Mouse (Mus musculus): ENCODE measurements around the gene Sh3bp4. TPM values are rescaled to one million over a fixed set of nuclear protein-coding genes. Genes with fewer than 3 reads are reported as not detected.

Gene Sh3bp4
- polyA plus RNA-seq, 1 experiment from 2014 or later, result 7.6 TPM

GRCm38 (mm10) chr1:89071371-89072142 lies 1.3 kb downstream of the Sh3bp4 start:
- Histone ChIP-seq H3K4me1 (replicated peaks; ENCODE audit: control insufficient read depth, insufficient read depth) (0 out of 2 replicates have a peak, but pooled peaks cover 9% of the 10 kb centered on the region), H3K36me3 (ENCODE audit: control insufficient read depth, insufficient read depth, low read length) (no peaks in the 10 kb centered on the region), H3K27me3 (ENCODE audit: control insufficient read depth, insufficient read depth, low read length) (no peaks in the 10 kb centered on the region), H3K9ac (ENCODE audit: low read length) (peak overlapping the region; percentile 87), H3K4me2 (replicated peaks; ENCODE audit: low read depth) (peak overlapping the region; percentile 83), H3K27ac (replicated peaks) (peak overlapping the region; percentile 89), H3K4me3 (ENCODE audit: low read depth, low read length) (peak overlapping the region; percentile 90), H3K9me3 (ENCODE audit: control insufficient read depth, low read length) (no peaks in the 10 kb centered on the region)
- WGBS, result 8% methylated on average over 15 of the region's 15 CpGs
- DNase-seq (ENCODE audit: low spot score) (no peak), ATAC-seq (ENCODE audit: low FRiP score, low TSS enrichment) (no peak)
- TF ChIP-seq EP300 (optimal IDR thresholded peaks at IDR 0.05) (no peak), CTCF (IDR thresholded peaks at IDR 0.05; ENCODE audit: low read depth) (no peak)

GRCm38 (mm10) chr1:89072143-89072990 lies 2.2 kb downstream of the Sh3bp4 start:
- H3K9me3 ChIP-seq (ENCODE audit: control insufficient read depth, low read length), result no peaks in the 10 kb centered on the region
- peak overlapping the region; percentile 90 for H3K4me3 ChIP-seq (ENCODE audit: low read depth, low read length)
- no peaks in the 10 kb centered on the region for H3K36me3 ChIP-seq (ENCODE audit: control insufficient read depth, insufficient read depth, low read length)
- 26% methylated on average over 14 of the region's 14 CpGs for WGBS
- peak overlapping the region; percentile 87 for H3K9ac ChIP-seq (ENCODE audit: low read length)
- H3K4me2 ChIP-seq (replicated peaks; ENCODE audit: low read depth), result peak overlapping the region; percentile 83
- H3K4me1 ChIP-seq (replicated peaks; ENCODE audit: control insufficient read depth, insufficient read depth), result 0 out of 2 replicates have a peak, but pooled peaks cover 9% of the 10 kb centered on the region
- ATAC-seq (ENCODE audit: low FRiP score, low TSS enrichment), result no peak
- TF ChIP-seq EP300 (optimal IDR thresholded peaks at IDR 0.05) (no peak), CTCF (IDR thresholded peaks at IDR 0.05; ENCODE audit: low read depth) (no peak)
- DNase-seq (ENCODE audit: low spot score), result peak; percentile 53
- H3K27ac ChIP-seq (replicated peaks), result peak overlapping the region; percentile 89
- no peaks in the 10 kb centered on the region for H3K27me3 ChIP-seq (ENCODE audit: control insufficient read depth, insufficient read depth, low read length)

GRCm38 (mm10) chr1:89073291-89073846 lies 3.2 kb downstream of the Sh3bp4 start:
- ATAC-seq (ENCODE audit: low FRiP score, low TSS enrichment), result no peak
- TF ChIP-seq CTCF (IDR thresholded peaks at IDR 0.05; ENCODE audit: low read depth), result no peak
- no peak for TF ChIP-seq EP300 (optimal IDR thresholded peaks at IDR 0.05)
- DNase-seq (ENCODE audit: low spot score), result no peak
- Histone ChIP-seq H3K9ac (ENCODE audit: low read length) (no peak overlapping the region), H3K4me1 (replicated peaks; ENCODE audit: control insufficient read depth, insufficient read depth) (0 out of 2 replicates have a peak, but pooled peaks cover 9% of the 10 kb centered on the region), H3K4me2 (replicated peaks; ENCODE audit: low read depth) (no peak overlapping the region), H3K36me3 (ENCODE audit: control insufficient read depth, insufficient read depth, low read length) (no peaks in the 10 kb centered on the region), H3K9me3 (ENCODE audit: control insufficient read depth, low read length) (no peaks in the 10 kb centered on the region), H3K4me3 (ENCODE audit: low read depth, low read length) (no peak overlapping the region), H3K27me3 (ENCODE audit: control insufficient read depth, insufficient read depth, low read length) (no peaks in the 10 kb centered on the region), H3K27ac (replicated peaks) (no peak overlapping the region)
- WGBS, result 83% methylated on average over 5 of the region's 5 CpGs

GRCm38 (mm10) chr1:89074678-89075077 lies 4.5 kb downstream of the Sh3bp4 start:
- Histone ChIP-seq H3K27ac (replicated peaks) (no peak overlapping the region), H3K4me2 (replicated peaks; ENCODE audit: low read depth) (no peak overlapping the region), H3K4me3 (ENCODE audit: low read depth, low read length) (no peak overlapping the region), H3K9me3 (ENCODE audit: control insufficient read depth, low read length) (no peaks in the 10 kb centered on the region), H3K36me3 (ENCODE audit: control insufficient read depth, insufficient read depth, low read length) (no peaks in the 10 kb centered on the region), H3K4me1 (replicated peaks; ENCODE audit: control insufficient read depth, insufficient read depth) (peaks cover 5% of the 10 kb centered on the region; the same call in 1 of the 2 replicates), H3K9ac (ENCODE audit: low read length) (no peak overlapping the region), H3K27me3 (ENCODE audit: control insufficient read depth, insufficient read depth, low read length) (no peaks in the 10 kb centered on the region)
- TF ChIP-seq CTCF (IDR thresholded peaks at IDR 0.05; ENCODE audit: low read depth), result no peak
- TF ChIP-seq EP300 (optimal IDR thresholded peaks at IDR 0.05), result no peak
- WGBS, result 41% methylated on average over 6 of the region's 6 CpGs
- peak; percentile 40 for DNase-seq (ENCODE audit: low spot score)
- ATAC-seq (ENCODE audit: low FRiP score, low TSS enrichment), result no peak

GRCm38 (mm10) chr1:89075120-89075519 lies 4.9 kb downstream of the Sh3bp4 start:
- Histone ChIP-seq H3K27me3 (ENCODE audit: control insufficient read depth, insufficient read depth, low read length) (no peaks in the 10 kb centered on the region), H3K9me3 (ENCODE audit: control insufficient read depth, low read length) (no peaks in the 10 kb centered on the region), H3K9ac (ENCODE audit: low read length) (no peak overlapping the region), H3K36me3 (ENCODE audit: control insufficient read depth, insufficient read depth, low read length) (no peaks in the 10 kb centered on the region), H3K4me3 (ENCODE audit: low read depth, low read length) (no peak overlapping the region), H3K27ac (replicated peaks) (no peak overlapping the region), H3K4me1 (replicated peaks; ENCODE audit: control insufficient read depth, insufficient read depth) (peaks cover 5% of the 10 kb centered on the region; the same call in 1 of the 2 replicates), H3K4me2 (replicated peaks; ENCODE audit: low read depth) (no peak overlapping the region)
- 45% methylated on average over 8 of the region's 8 CpGs for WGBS
- peak; percentile 48 for DNase-seq (ENCODE audit: low spot score)
- TF ChIP-seq CTCF (IDR thresholded peaks at IDR 0.05; ENCODE audit: low read depth), result no peak
- no peak for TF ChIP-seq EP300 (optimal IDR thresholded peaks at IDR 0.05)
- ATAC-seq (ENCODE audit: low FRiP score, low TSS enrichment), result no peak

Data from stomach, postnatal 0 days (tissue).